Mouse (Mus musculus): ENCODE measurements around the gene Olfr1120.
"Not testable (repeated sequence)": the region's sequence is repeated elsewhere in the genome, so short reads cannot be mapped to it uniquely, and the experiment has no call there.

Olfr1120 gene

GRCm38 (mm10) chr2:87354515-87354914, at the start of gene Olfr1120:
Gene Olfr1120, plus strand, starts transcription at chr2:87354815.
- no peak for DNase-seq (ENCODE audit: low read depth)

DNA sequence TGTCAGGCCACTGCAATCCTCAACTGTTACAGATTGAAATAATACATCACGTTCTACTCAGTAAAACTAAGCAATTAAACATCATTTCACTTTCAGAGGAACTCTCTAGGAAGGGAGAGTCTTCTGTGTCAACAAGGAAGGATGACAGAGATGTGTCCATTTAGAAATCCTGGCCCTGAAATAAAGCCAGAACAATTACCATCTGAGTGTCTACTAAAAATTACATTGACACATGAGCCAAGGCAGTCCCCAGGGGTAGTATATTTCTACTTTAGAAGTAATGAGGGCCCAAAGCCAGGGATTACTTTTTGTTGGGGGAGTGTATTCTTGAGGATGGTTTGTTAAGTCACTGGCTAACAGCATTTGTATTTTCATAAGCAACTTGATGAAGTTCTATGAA, 47.3 kb upstream of the Olfr1120 start, which contains the start of gene Olfr1118:
TSS of gene Olfr1118 (plus strand) at position 301 of the 400 bp plus-strand sequence.
- no peak for DNase-seq (ENCODE audit: low read depth)

DNA sequence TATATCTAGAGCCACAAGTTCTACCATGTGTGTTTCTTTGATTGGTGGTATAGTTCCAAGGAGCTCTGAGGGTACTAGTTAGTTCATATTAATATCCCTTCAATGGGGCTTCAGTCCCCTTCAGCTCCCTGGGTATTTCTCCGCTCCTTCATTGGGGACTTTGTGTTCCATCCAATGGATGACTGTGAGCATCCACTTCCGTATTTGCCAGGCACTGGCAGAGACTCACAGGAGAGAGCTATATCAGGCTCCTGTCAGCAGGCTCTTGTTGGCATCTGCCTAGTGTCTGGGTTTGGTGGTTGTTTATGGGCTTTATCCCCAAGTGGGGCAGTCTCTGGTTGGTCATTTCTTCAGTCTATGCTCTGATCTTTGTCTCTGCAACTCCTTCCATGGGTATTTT, 5.5 kb downstream of the Olfr1120 start:
- DNase-seq (ENCODE audit: low read depth): not testable (repeated sequence)

- DNase-seq (ENCODE audit: low read depth): no peak
These were observed 15.0 kb downstream of the Olfr1120 start, which contains the start of gene Olfr1121 for GRCm38 (mm10) chr2:87369595-87369994. Gene Olfr1121, plus strand, starts transcription at chr2:87369895.

GRCm38 (mm10) chr2:87371726-87372125, 17.1 kb downstream of the Olfr1120 start:
- no peak for DNase-seq (ENCODE audit: low read depth)

DNA sequence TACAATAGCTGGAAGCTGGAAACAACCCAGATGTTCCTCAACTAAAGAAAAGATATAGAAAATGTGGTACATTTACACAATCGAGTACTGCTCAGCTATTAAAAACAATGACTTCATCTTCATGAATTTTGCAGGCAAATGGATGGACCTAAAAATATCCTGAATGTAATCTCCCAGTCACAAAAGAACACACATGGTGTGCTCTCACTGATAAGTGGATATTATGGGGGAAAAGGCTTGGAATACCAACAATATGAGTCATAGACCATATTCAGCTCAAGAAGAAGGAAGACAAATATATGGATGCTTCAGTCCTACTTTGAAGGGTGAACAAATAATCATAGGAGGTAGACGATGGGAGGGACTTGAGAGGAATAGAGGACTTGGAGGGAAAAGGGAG, 29.3 kb downstream of the Olfr1120 start:
- DNase-seq (ENCODE audit: low read depth): no peak

DNA sequence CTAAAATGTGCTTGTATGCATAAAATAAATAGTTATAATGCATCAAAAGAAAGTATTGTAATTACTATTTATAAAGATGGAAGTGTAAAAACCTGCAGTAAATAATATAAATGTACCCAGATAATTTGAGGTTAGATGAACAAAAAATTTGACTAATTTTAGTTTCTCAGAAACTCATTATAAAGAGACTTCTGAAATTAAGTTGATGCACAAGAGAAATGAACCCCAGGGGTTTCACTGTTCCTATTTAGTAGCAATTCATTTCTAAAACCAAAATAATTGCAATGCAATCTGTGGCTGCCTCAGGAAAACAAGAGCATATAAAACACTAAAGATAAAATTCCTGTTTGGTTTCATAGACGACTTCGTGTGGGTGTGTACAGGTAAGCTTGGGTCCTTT, 30.9 kb downstream of the Olfr1120 start, which contains the start of gene Olfr1122:
TSS of gene Olfr1122 (plus strand) at position 301 of the 400 bp plus-strand sequence.
- DNase-seq (ENCODE audit: low read depth): no peak

DNA sequence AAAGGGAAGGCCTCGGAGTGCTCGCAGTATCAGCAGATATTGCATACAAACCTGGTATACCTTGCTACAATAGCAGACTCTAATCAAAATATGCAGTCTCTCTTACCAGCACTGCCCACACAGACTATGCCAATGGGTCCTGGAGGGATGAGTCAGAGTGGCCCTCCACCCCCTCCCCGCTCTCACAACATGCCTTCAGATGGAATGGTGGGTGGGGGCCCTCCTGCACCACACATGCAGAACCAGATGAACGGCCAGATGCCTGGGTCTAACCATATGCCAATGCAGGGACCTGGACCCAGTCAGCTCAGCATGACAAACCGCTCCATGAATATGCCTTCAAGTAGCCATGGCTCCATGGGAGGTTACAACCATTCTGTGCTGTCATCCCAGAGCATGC, 39.0 kb downstream of the Olfr1120 start:
- not testable (repeated sequence) for DNase-seq (ENCODE audit: low read depth)

DNA sequence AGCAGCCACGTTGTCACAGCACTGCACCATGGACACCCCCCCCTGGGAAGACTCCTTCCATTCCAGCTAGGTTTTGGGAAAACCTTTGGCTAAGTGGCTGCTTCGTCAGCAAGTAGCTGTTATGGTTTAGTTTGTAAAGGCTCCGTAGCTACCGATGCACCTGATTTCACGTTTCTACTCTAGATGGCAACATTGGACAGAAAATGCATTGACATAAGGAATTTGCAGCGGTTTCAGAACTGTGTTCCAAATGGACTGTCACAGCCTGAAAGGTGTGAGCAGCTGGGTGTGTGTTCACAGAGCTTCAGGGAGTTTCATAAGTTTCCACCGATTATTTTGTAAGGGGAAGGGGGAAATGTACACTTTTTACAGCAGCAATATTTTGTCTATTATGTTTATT, 40.1 kb downstream of the Olfr1120 start:
- DNase-seq (ENCODE audit: low read depth): not testable (repeated sequence)

Measured in naive thymus-derived CD4-positive, alpha-beta T cell, adult 2 months (primary cell).